Mouse (Mus musculus): ENCODE data around the gene Usp30. TPM values are rescaled to one million over a fixed set of nuclear protein-coding genes. Genes with fewer than 3 reads are reported as not detected.
A peak's percentile ranks its signal among the peaks of the same experiment; 100 is the strongest.

Usp30 gene
- total RNA-seq, 1 experiment = 15.8 TPM

- in situ Hi-C loops (cut with MboI; ENCODE audit: low sequenced_read_pairs in 2 of 2, unreplicated experiment in 2 of 2) = no loop called here
- DNase-seq (ENCODE audit: low read depth, low spot score) = no peak
- H3K27ac ChIP-seq (ENCODE audit: insufficient read depth, low read depth, low read length, poor library complexity, severe bottlenecking) = no peak overlapping the region
These were observed 1.3 kb downstream of the Usp30 start for GRCm38 (mm10) chr5:114066601-114067000.

DNA sequence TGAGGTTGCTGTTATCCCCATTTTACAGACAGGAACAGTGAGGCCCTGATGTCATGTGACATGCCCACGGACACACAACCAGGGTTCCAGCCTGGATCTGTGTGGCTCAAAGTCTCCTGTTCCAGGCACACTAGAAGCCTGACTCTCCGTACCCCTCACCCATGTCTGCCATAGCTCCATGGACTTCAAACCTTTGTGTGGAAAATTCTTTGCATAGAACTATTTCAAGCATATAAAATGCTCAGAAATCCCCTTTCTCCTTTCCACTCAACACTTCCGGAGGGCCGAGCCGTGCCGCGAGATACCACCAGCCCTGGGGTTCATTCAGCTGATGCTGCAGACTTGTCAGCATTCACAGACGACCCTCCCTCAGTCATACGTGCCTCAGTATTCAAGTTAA is 2.3 kb downstream of the Usp30 start:
- no peaks in the 10 kb centered on the region for H3K36me3 ChIP-seq (ENCODE audit: control insufficient read depth, insufficient read depth, low read length, poor library complexity, severe bottlenecking)
- no peaks in the 10 kb centered on the region for H3K4me1 ChIP-seq (ENCODE audit: control insufficient read depth in 2 of 2, insufficient read depth in 2 of 2, low read length in 2 of 2, poor library complexity in 1 of 2)
- no peak overlapping the region for H3K27ac ChIP-seq (ENCODE audit: insufficient read depth, low read depth, low read length, poor library complexity, severe bottlenecking)
- no peak overlapping the region for H3K9ac ChIP-seq (ENCODE audit: insufficient read depth, low read depth, low read length, poor library complexity, severe bottlenecking)
- no peak overlapping the region for H3K4me3 ChIP-seq (ENCODE audit: insufficient read depth in 1 of 2, low read depth in 1 of 2, low read length in 2 of 2, poor library complexity in 1 of 2, severe bottlenecking in 1 of 2)
- in situ Hi-C loops (cut with MboI; ENCODE audit: low sequenced_read_pairs in 2 of 2, unreplicated experiment in 2 of 2) = no loop called here
- no peaks in the 10 kb centered on the region for H3K9me3 ChIP-seq (ENCODE audit: control insufficient read depth, insufficient read depth, low read depth, low read length)
- DNase-seq (ENCODE audit: low read depth, low spot score) = no peak
- TF ChIP-seq MAFK (IDR thresholded peaks at IDR 0.05; ENCODE audit: insufficient read depth, low read depth, low read length) (no peak), ZNF384 (IDR thresholded peaks at IDR 0.05; ENCODE audit: low read depth, low read length) (no peak), ZC3H11A (IDR thresholded peaks at IDR 0.05; ENCODE audit: borderline replicate concordance, low read depth, low read length) (no peak), HCFC1 (IDR thresholded peaks at IDR 0.05; ENCODE audit: borderline replicate concordance, insufficient read depth, low read length) (no peak), CHD2 (IDR thresholded peaks at IDR 0.05; ENCODE audit: low read depth, low read length) (no peak)

More at GRCm38 (mm10) chr5:114066601-114067000, 1.3 kb downstream of the Usp30 start:
- Histone ChIP-seq H3K4me1 (ENCODE audit: control insufficient read depth in 2 of 2, insufficient read depth in 2 of 2, low read length in 2 of 2, poor library complexity in 1 of 2) (peaks cover 0 to 1% of the 10 kb centered on the region in 2 experiments; a peak in 1 of 4 replicates), H3K36me3 (ENCODE audit: control insufficient read depth, insufficient read depth, low read length, poor library complexity, severe bottlenecking) (no peaks in the 10 kb centered on the region), H3K9ac (ENCODE audit: insufficient read depth, low read depth, low read length, poor library complexity, severe bottlenecking) (no peak overlapping the region), H3K4me3 (ENCODE audit: insufficient read depth in 1 of 2, low read depth in 1 of 2, low read length in 2 of 2, poor library complexity in 1 of 2, severe bottlenecking in 1 of 2) (no peak overlapping the region), H3K9me3 (ENCODE audit: control insufficient read depth, insufficient read depth, low read depth, low read length) (no peaks in the 10 kb centered on the region)
- no peak for TF ChIP-seq ZC3H11A (IDR thresholded peaks at IDR 0.05; ENCODE audit: borderline replicate concordance, low read depth, low read length)
- no peak for TF ChIP-seq HCFC1 (IDR thresholded peaks at IDR 0.05; ENCODE audit: borderline replicate concordance, insufficient read depth, low read length)
- TF ChIP-seq MAFK (IDR thresholded peaks at IDR 0.05; ENCODE audit: insufficient read depth, low read depth, low read length) = no peak
- no peak for TF ChIP-seq CHD2 (IDR thresholded peaks at IDR 0.05; ENCODE audit: low read depth, low read length)
- no peak for TF ChIP-seq ZNF384 (IDR thresholded peaks at IDR 0.05; ENCODE audit: low read depth, low read length)

GRCm38 (mm10) chr5:114067982-114068381 is 2.7 kb downstream of the Usp30 start:
- DNase-seq (ENCODE audit: low read depth, low spot score) = no peak
- Histone ChIP-seq H3K4me3 (ENCODE audit: insufficient read depth in 1 of 2, low read depth in 1 of 2, low read length in 2 of 2, poor library complexity in 1 of 2, severe bottlenecking in 1 of 2) (no peak overlapping the region), H3K27ac (ENCODE audit: insufficient read depth, low read depth, low read length, poor library complexity, severe bottlenecking) (no peak overlapping the region), H3K36me3 (ENCODE audit: control insufficient read depth, insufficient read depth, low read length, poor library complexity, severe bottlenecking) (no peaks in the 10 kb centered on the region), H3K9me3 (ENCODE audit: control insufficient read depth, insufficient read depth, low read depth, low read length) (no peaks in the 10 kb centered on the region), H3K4me1 (ENCODE audit: control insufficient read depth in 2 of 2, insufficient read depth in 2 of 2, low read length in 2 of 2, poor library complexity in 1 of 2) (no peaks in the 10 kb centered on the region), H3K9ac (ENCODE audit: insufficient read depth, low read depth, low read length, poor library complexity, severe bottlenecking) (no peak overlapping the region)
- TF ChIP-seq ZC3H11A (IDR thresholded peaks at IDR 0.05; ENCODE audit: borderline replicate concordance, low read depth, low read length) = no peak
- in situ Hi-C loops (cut with MboI; ENCODE audit: low sequenced_read_pairs in 2 of 2, unreplicated experiment in 2 of 2) = no loop called here

GRCm38 (mm10) chr5:114070858-114071257 is 5.6 kb downstream of the Usp30 start:
- TF ChIP-seq ZC3H11A (IDR thresholded peaks at IDR 0.05; ENCODE audit: borderline replicate concordance, low read depth, low read length) = 0 out of 2 replicates have a peak, but pooled peaks have one; percentile 1
- TF ChIP-seq HCFC1 (IDR thresholded peaks at IDR 0.05; ENCODE audit: borderline replicate concordance, insufficient read depth, low read length) = no peak
- TF ChIP-seq CHD2 (IDR thresholded peaks at IDR 0.05; ENCODE audit: low read depth, low read length) = no peak
- H3K27ac ChIP-seq (ENCODE audit: insufficient read depth, low read depth, low read length, poor library complexity, severe bottlenecking) = no peak overlapping the region
- no peak for DNase-seq (ENCODE audit: low read depth, low spot score)
- H3K36me3 ChIP-seq (ENCODE audit: control insufficient read depth, insufficient read depth, low read length, poor library complexity, severe bottlenecking) = no peaks in the 10 kb centered on the region
- no peak overlapping the region for H3K9ac ChIP-seq (ENCODE audit: insufficient read depth, low read depth, low read length, poor library complexity, severe bottlenecking)
- H3K4me1 ChIP-seq (ENCODE audit: control insufficient read depth in 2 of 2, insufficient read depth in 2 of 2, low read length in 2 of 2, poor library complexity in 1 of 2) = no peaks in the 10 kb centered on the region
- H3K4me3 ChIP-seq (ENCODE audit: insufficient read depth in 1 of 2, low read depth in 1 of 2, low read length in 2 of 2, poor library complexity in 1 of 2, severe bottlenecking in 1 of 2) = no peak overlapping the region
- no peaks in the 10 kb centered on the region for H3K9me3 ChIP-seq (ENCODE audit: control insufficient read depth, insufficient read depth, low read depth, low read length)
- in situ Hi-C loops (cut with MboI; ENCODE audit: low sequenced_read_pairs in 2 of 2, unreplicated experiment in 2 of 2) = no loop called here

DNA sequence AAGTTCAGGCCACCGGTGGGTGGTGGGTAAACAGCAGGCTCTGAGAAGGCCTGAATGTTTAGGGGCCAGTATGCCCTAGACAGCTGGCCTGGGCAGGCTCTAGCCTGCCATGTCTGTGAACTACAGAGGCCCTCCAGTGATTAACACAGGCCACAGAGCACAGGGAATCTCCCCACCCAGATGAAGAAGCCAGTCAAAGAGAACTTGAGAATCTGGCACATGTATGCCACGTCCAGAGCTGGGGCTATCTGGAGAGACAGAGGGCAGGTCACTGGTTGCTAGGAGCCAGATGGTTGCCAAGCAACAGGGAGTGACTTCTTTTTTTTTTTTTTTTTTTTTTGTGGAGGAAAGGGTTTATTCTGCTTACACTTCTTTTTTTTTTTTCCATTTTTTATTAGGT is 7.0 kb downstream of the Usp30 start:
- Histone ChIP-seq H3K9ac (ENCODE audit: insufficient read depth, low read depth, low read length, poor library complexity, severe bottlenecking) (no peak overlapping the region), H3K9me3 (ENCODE audit: control insufficient read depth, insufficient read depth, low read depth, low read length) (no peaks in the 10 kb centered on the region), H3K4me3 (ENCODE audit: insufficient read depth in 1 of 2, low read depth in 1 of 2, low read length in 2 of 2, poor library complexity in 1 of 2, severe bottlenecking in 1 of 2) (no peak overlapping the region), H3K4me1 (ENCODE audit: control insufficient read depth in 2 of 2, insufficient read depth in 2 of 2, low read length in 2 of 2, poor library complexity in 1 of 2) (no peaks in the 10 kb centered on the region), H3K27ac (ENCODE audit: insufficient read depth, low read depth, low read length, poor library complexity, severe bottlenecking) (no peak overlapping the region), H3K36me3 (ENCODE audit: control insufficient read depth, insufficient read depth, low read length, poor library complexity, severe bottlenecking) (no peaks in the 10 kb centered on the region)
- in situ Hi-C loops (cut with MboI; ENCODE audit: low sequenced_read_pairs in 2 of 2, unreplicated experiment in 2 of 2) = no loop called here
- no peak for TF ChIP-seq ZC3H11A (IDR thresholded peaks at IDR 0.05; ENCODE audit: borderline replicate concordance, low read depth, low read length)
- no peak for TF ChIP-seq MAFK (IDR thresholded peaks at IDR 0.05; ENCODE audit: insufficient read depth, low read depth, low read length)
- no peak for TF ChIP-seq HCFC1 (IDR thresholded peaks at IDR 0.05; ENCODE audit: borderline replicate concordance, insufficient read depth, low read length)
- no peak for TF ChIP-seq ZNF384 (IDR thresholded peaks at IDR 0.05; ENCODE audit: low read depth, low read length)
- no peak for TF ChIP-seq CHD2 (IDR thresholded peaks at IDR 0.05; ENCODE audit: low read depth, low read length)
- DNase-seq (ENCODE audit: low read depth, low spot score) = no peak
